25 mouse cellular contexts compared by ENCODE assay signal in the genomic region with DNA sequence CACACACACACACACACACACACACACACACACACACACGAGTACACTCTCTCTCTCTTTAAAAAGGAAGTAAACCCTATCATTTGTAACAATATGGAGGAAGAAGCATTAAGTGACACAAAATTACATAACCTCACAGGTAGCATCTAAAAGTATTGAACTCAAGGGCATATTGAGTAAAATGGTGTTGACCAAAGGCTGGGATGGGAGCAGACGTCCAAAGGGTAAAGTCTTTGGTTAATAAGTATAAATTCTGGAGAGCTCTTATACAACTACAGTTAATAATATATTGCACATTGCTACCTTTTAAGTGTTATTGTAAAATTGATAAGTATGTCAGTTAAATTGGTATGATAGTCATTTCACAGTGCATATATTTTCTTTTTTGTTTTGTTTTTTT. TPM values are rescaled to one million over a fixed set of nuclear protein-coding genes. Genes with fewer than 3 reads are reported as not detected.
"Had no signal": no experiment of that assay in that cellular context is flagged by ENCODE, and none has a peak within 500 bp of the region (broad histone marks: within the 10 kb centered on the region; RNA-seq: fewer than 3 reads in every experiment).

No protein-coding gene starts in this region.

- ATAC-seq: lung, postnatal 0 days; midbrain, embryonic 13.5 days; midbrain, embryonic 15.5 days had no signal

- H3K27ac ChIP-seq: lung, embryonic 15.5 days; macrophage; midbrain, embryonic 13.5 days; midbrain, embryonic 15.5 days; neural tube, embryonic 12.5 days; stomach, embryonic 15.5 days; stomach, postnatal 0 days had no signal

- H3K4me2 ChIP-seq: lung, embryonic 15.5 days; midbrain, embryonic 11.5 days; midbrain, embryonic 13.5 days; midbrain, embryonic 15.5 days; neural tube, embryonic 12.5 days; stomach, embryonic 15.5 days had no signal

- DNase-seq: lung, adult 2 months; lung, postnatal 14 days; lung, postnatal 36 days; right cerebral cortex, postnatal 14 days; thymus, adult 2 months; thymus, postnatal 25 days; thymus, postnatal 4 days had no signal

- H3K9me3 ChIP-seq: lung, embryonic 15.5 days; megakaryocyte, embryonic 14.5 days; midbrain, embryonic 13.5 days; midbrain, embryonic 15.5 days; neural tube, embryonic 12.5 days; stomach, embryonic 15.5 days had no signal

- H3K4me3 ChIP-seq: lung, embryonic 15.5 days; megakaryocyte, embryonic 14.5 days; midbrain, embryonic 13.5 days; midbrain, embryonic 15.5 days; neural tube, embryonic 12.5 days; stomach, embryonic 15.5 days had no signal

- H3K27me3 ChIP-seq: lung, embryonic 15.5 days; midbrain, embryonic 13.5 days; midbrain, embryonic 15.5 days; neural tube, embryonic 12.5 days; stomach, embryonic 15.5 days had no signal

- H3K4me1 ChIP-seq: lung, embryonic 15.5 days; megakaryocyte, embryonic 14.5 days; midbrain, embryonic 13.5 days; midbrain, embryonic 15.5 days; neural tube, embryonic 12.5 days; stomach, embryonic 15.5 days had no signal

- H3K9ac ChIP-seq: lung, embryonic 15.5 days; midbrain, embryonic 13.5 days; midbrain, embryonic 15.5 days; neural tube, embryonic 12.5 days; stomach, embryonic 15.5 days had no signal

- H3K36me3 ChIP-seq: lung, embryonic 15.5 days; midbrain, embryonic 13.5 days; midbrain, embryonic 15.5 days; neural tube, embryonic 12.5 days; stomach, embryonic 15.5 days had no signal

RNA-seq across cellular contexts. Expression of a gene that starts 39.9 kb away (rescaled TPM):
- total RNA-seq: megakaryocyte progenitor cell, adult 5-6 weeks; midbrain, postnatal 0 days; monocyte, adult 5-6 weeks; neutrophil, adult 5-6 weeks had no signal
- polyA plus RNA-seq: lung, adult 2 months; lung, embryonic 15.5 days; lung, postnatal 0 days; macrophage; midbrain, embryonic 11.5 days; midbrain, embryonic 13.5 days; midbrain, embryonic 15.5 days; neural tube, embryonic 12.5 days; neural tube, embryonic 14.5 days; spleen, adult 2 months; stomach, embryonic 15.5 days; stomach, postnatal 0 days; testis, adult 2 months; thymus, adult 2 months; urinary bladder, adult 2 months had no signal
